Mouse (Mus musculus) spleen, postnatal 10 days (tissue): ENCODE measurements at regions not wholly inside any gene's neighbourhood (a gene's known extent, or its start where the extent isn't known, plus 50 kb on each side); places are given as distances from the start of the nearest gene placed in this dataset.
"Not testable (repeated sequence)": the region's sequence is repeated elsewhere in the genome, so short reads cannot be mapped to it uniquely, and the experiment has no call there.

Source experiments
- DNase-seq, 2 experiments: peaks; one replicate each; pipeline ENCODE4 v3.0.0; 2021 to 2022; ENCODE audit warnings: low spot score in 2 of 2

GRCm38 (mm10) chr7:138497771-138498170 is 100.2 kb upstream of the Tcerg1l start:
- DNase-seq = no peak

DNA sequence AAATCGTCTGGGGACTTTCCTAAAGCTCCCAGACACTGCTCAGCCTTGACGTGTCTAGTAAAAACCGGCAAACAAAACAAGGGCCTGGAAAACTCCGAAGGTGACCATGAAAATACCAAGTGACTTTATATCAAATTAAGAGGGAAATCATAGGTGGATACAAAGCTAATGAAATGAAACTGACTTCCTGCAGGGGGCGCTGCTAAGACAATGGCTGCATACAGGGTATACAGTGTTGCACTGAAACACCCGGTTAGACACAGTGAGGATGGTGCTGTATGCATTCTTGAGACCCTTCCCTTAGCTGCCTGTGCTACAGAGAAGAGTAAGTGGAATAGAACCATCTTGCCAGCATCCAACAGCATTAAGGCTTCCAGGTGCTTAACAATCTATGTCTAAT is 99.7 kb upstream of the Tcerg1l start:
- no peak for DNase-seq

- no peak for DNase-seq
Measured at GRCm38 (mm10) chr7:138493661-138494060, 96.1 kb upstream of the Tcerg1l start.

GRCm38 (mm10) chr7:138492261-138492660 is 94.7 kb upstream of the Tcerg1l start:
- DNase-seq = no peak

DNA sequence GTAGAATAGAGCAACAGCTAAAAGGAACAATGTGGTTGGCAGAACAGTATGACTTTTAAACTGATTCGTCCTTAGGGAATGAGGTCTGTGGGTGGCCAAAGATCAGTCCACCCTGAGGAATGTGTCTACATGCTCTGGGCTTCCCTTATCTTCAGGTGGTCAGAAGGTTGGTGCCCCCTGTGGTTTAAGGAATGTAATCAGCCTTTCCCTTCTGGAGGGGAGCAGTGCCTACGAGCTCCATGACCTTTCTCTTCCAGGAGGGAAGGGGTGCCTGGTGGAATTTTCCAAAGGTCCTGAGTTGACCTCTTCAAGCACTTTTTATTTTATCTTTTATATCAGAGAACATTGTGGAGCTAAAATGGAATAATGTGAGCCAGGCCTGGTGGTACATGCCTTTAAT is 91.9 kb upstream of the Tcerg1l start:
- no peak for DNase-seq

DNA sequence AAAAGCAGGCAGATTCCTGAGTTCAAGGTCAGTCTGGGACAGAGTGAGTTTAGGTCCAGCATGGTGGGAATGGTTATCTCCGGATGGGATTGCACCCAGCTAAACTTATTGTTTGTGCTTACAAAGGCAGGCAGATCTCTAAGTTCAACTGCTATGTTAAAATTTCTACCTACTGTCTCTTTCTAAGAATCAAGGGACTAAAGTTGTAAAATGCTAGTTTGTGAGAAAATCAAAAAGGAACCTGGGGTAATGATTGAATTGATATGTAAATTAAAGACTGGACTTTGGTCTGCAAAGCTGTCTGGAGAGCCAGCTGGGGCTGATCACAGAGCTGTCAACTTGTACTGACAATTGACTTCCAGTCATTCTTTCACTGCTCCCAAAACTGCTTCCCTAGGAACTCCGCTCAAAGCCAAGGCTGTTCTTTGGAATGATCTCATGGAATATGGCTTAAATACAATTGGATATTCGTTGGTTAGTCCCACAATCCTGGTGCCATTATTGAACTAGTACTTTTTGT is 90.7 kb upstream of the Tcerg1l start:
- DNase-seq = no peak

- no peak for DNase-seq
Measured at GRCm38 (mm10) chr7:138472891-138473455, 75.4 kb upstream of the Tcerg1l start.

DNA sequence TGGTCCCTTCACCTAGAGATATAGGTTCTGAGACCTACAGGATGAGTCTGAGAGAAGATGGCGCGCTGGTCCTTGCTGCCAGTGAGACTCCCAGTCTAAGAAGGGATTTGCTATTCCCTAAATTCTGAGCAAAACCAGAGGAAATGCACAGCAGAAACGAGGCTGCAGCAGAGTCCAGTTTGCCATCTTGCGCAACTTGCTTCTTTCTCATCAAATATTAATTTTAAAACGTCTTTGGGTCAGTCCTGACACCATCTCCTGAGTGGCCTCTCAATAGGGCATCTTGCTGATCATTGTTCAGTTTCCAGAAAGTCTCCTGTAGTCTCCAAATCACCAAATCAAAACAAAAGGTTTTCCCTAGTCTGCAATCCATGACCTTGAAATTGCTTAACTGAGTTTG is 74.8 kb upstream of the Tcerg1l start:
- no peak for DNase-seq

DNA sequence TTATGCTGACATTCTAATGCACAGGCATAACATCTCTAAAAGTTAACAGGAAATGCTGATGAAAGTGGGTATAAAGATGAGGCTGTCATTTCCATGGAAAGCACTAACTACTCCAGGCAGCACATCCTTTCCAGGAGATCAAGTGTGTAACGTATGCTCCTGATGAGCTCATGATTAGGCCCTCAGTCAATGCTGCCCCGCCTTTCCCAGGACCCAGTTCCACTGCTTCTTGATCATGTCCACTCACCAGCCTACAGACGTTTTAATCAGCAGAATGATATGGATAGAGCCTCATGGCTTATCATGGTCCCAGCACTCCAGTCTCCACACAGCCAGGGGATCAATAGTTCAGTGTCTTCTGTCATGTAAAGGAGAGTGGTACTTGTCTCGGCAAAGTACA is 71.7 kb upstream of the Tcerg1l start:
- DNase-seq = no peak

DNA sequence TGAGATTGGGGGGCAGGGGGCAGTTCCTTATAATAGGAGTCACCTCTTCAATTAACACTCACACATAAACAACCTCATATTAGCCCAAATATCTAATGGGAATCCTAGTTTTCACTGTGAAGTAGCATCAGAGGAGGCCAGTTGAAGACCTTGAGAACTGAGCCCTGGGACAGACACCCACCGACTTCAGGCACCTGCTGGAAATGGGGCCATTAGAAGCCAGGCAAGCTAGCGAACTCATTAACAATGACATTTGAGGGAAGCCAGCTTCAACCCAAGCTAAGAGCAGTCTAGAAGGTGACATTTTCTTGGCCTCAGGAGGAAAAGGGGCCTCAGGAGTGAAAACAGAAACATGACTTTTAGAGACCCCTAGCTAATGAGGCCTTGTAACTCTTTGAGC is 70.9 kb upstream of the Tcerg1l start:
- DNase-seq = no peak

DNA sequence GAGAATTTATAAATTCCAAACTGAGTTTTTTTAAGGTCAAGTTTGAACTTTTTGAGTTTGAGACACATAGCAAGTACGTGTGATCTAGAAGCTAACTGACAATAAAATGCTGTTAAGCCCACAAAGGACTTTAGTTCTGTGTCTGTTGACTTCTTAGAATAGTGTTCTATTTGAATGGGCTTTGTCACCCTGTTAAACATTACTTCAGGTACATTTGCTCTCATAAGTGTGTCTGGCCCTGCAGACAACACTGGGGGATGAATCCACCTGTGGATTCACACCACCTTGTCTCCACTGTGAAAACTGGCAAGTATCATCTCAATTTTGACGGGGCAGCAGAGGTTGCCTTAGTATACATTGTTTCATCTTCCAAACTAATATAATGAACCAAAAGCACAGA is 70.5 kb upstream of the Tcerg1l start:
- no peak for DNase-seq

- no peak for DNase-seq
Measured at GRCm38 (mm10) chr7:138467386-138467785, 69.9 kb upstream of the Tcerg1l start.

DNA sequence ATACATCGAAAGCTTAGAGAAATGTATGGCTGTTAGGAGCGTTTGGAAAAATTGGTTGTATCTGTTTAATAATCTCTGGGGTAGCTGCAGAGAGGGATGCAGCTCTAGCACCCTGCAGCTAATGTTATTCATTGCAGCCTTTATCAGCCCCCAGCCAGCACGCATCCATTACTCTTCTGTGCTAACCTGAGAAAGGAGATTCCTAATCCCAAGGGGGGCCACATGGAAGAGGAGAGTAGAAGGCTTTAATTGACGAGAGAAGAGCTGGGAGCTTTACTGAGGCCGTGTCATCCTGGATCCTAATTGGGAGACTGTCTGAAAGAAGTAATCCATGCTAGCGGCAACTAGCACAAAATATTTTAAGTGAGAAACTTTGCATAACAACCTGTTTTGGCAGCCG is 60.4 kb upstream of the Tcerg1l start:
- no peak for DNase-seq

DNA sequence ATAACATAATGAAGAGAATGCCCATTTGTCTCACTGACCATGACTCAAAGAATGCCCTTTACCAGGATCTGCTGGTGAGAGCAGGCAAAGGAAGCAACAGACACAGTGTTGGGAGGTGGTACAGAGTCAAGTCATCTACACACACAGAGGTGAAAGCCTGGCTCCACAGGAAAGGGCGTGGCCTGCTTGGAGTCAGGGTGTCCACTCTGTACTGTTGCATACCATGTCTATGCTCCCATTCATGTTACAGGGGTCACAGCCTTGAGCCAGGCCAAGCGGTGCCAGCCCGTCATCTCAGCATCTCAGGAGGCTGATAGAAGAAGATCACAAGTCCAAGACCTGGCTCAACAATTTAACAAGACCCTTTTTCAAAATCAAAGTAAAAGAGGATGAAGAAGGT is 57.8 kb upstream of the Tcerg1l start:
- DNase-seq = no peak

DNA sequence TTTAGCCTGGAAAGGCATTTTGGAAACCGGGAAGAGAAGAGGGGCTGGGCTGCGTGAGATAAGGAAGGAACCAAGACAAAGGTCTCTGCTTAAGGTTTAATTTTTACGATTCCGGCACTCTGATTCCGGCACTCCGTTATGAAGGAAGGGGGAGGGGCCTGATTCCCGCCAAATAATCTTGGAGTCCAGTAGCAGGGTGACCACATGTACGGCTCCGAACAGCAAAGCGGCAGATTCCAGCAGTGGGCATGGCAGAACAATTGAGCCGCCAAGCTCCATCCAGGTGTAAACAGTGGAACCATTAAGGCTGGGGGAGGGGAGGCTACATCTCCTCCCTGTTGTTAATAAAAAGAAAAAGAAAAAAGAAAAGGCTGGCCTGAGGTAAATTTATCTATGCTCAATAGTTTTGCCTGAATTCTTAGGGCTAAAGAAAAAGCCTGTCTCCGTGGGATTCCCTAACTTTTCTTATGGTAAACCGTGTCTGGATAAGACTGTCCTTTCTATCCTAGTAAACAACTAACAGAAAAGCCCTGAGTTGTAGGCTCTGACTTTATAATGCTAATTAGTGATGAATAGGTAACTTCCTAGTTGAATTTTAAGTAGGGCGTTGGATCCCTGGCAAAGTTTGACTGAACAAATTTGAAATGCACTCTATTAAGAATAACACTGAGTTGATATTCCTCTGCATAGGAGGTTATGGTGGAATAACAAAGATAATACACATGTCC is 57.1 kb upstream of the Tcerg1l start:
- DNase-seq = not testable (repeated sequence)

GRCm38 (mm10) chr7:138451321-138451720 is 53.8 kb upstream of the Tcerg1l start:
- DNase-seq = no peak

DNA sequence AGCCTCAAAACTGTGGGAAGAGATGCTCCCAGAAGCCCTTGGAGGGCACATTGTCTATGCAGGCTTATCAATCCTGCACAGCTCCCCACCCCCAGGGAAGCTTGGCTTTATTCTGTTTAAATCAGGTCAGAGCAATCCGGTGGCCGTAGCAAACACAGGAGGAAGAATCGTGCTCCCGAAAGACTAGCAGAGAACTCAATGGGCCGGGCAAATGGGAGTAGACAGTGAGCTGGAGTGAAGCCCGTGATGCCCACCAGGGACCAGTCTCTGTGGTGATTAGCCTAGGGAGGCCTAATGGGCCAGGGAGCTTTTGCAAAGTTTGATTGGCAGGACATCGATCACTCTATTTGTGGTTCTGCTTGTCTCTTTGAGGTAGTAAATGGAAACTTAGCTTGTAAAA is 51.0 kb upstream of the Tcerg1l start:
- no peak for DNase-seq
